ENCODE assay signal across 8 mouse cellular contexts in genomic region chr11:68485206-68485942, GRCm38 (mm10). TPM values are rescaled to one million over a fixed set of nuclear protein-coding genes. Genes with fewer than 3 reads are reported as not detected.
DNase-seq lines count a peak whose midpoint lies in the region; ATAC-seq and TF ChIP-seq lines count a peak whose summit lies in the region.

No protein-coding gene starts in this region.

- no peaks in the 10 kb centered on the region for H3K9me3 ChIP-seq in G1E (replicated peaks)
- H3K9me3 ChIP-seq in neural tube, embryonic 13.5 days: no peaks in the 10 kb centered on the region

- WGBS in neural tube, embryonic 13.5 days: 35% methylated on average over 8 of the region's 8 CpGs

- DNase-seq in left cerebral cortex, adult 11 months (ENCODE audit: low spot score): peak; percentile 42
- no peak for DNase-seq in left cerebral cortex, adult 8-10 months (ENCODE audit: low spot score in 2 of 2)
- DNase-seq in G1E (ENCODE audit: low spot score): peak; percentile 46
- peak; percentile 65 for DNase-seq in c-Kit-positive CD71-positive TER-119-negative erythroid progenitor cells, embryonic 14.5 days (ENCODE audit: low read depth)
- peak; percentile 65 to 74 for DNase-seq in heart, postnatal 10 days
- peak; percentile 59 to 66 for DNase-seq in left cerebral cortex, postnatal 14 days (ENCODE audit: low spot score in 2 of 2)
- no peak for DNase-seq in adrenal gland, postnatal 25 days

- H3K4me2 ChIP-seq in neural tube, embryonic 13.5 days: no peak overlapping the region

- no peaks in the 10 kb centered on the region for H3K4me1 ChIP-seq in G1E (ENCODE audit: insufficient read depth, low read depth, low read length)
- peaks cover 14% of the 10 kb centered on the region; the same call in 1 of the 2 replicates for H3K4me1 ChIP-seq in neural tube, embryonic 13.5 days (replicated peaks)

- peak; percentile 51 for TF ChIP-seq CTCF in G1E (IDR thresholded peaks at IDR 0.05; ENCODE audit: low read depth, low read length)

- no peak overlapping the region for H3K9ac ChIP-seq in neural tube, embryonic 13.5 days

- no peak overlapping the region for H3K27ac ChIP-seq in neural tube, embryonic 13.5 days (replicated peaks)

- intact Hi-C loops in heart, postnatal 10 days (cut with DNase I): loop anchor here (2.0 to 5.0 kb wide), 4 partner anchors 37 to 387 kb away; partner anchors contain the start of gene Ndel1
- intact Hi-C loops in left cerebral cortex, postnatal 14 days (cut with DNase I): loop anchor here (5.0 to 10.0 kb wide), 2 partner anchors 62 to 319 kb away; no protein-coding TSS in a partner anchor

- peaks cover 7% of the 10 kb centered on the region; the same call in 1 of the 2 replicates for H3K27me3 ChIP-seq in G1E (ENCODE audit: insufficient read depth, low read length)
- H3K27me3 ChIP-seq in neural tube, embryonic 13.5 days: no peaks in the 10 kb centered on the region

- ATAC-seq in G1E (ENCODE audit: extremely low read depth, insufficient number of reproducible peaks, low FRiP score, poor library complexity, severe bottlenecking): no peak
- ATAC-seq in neural tube, embryonic 13.5 days (ENCODE audit: low read depth): 0 out of 2 replicates have a peak, but pooled peaks have one; percentile 56

- no peaks in the 10 kb centered on the region for H3K36me3 ChIP-seq in G1E (replicated peaks)
- H3K36me3 ChIP-seq in neural tube, embryonic 13.5 days: no peaks in the 10 kb centered on the region

- no peak overlapping the region for H3K4me3 ChIP-seq in G1E (ENCODE audit: low read depth, low read length)
- no peak overlapping the region for H3K4me3 ChIP-seq in neural tube, embryonic 13.5 days

RNA-seq across cellular contexts. Expression of gene Pik3r6, which starts 17.4 kb away (rescaled TPM):
- total RNA-seq in left cerebral cortex, adult 8-10 months (2022): 1 to 10 TPM; 3.1 to 4.8 (median 3.6) TPM
- not detected in 2 replicates for total RNA-seq in G1E (2014; fragmentation: Nextera tagmentation)
- total RNA-seq in G1E (2017): 4.7 and 5.3 TPM in 2 replicates
- polyA plus RNA-seq in G1E (2012): 0.04 TPM in 1 of 2 replicates, not detected in the other
- total RNA-seq in heart, postnatal 10 days (2021): 1 to 10 TPM; 7.4 to 9.6 TPM
- 1 to 10 TPM; 3.8 to 4.1 TPM for total RNA-seq in left cerebral cortex, postnatal 14 days (2021)
- polyA plus RNA-seq in neural tube, embryonic 13.5 days (2015; fragmentation: Nextera tagmentation; extraction: Ambion mirVana): 2.3 and 2.4 TPM in 2 replicates
- total RNA-seq in adrenal gland, postnatal 25 days (2021): 2.2 and 2.6 TPM in 2 replicates

RNA-seq across cellular contexts. Expression of gene Pik3r5, which starts 53.5 kb away (rescaled TPM):
- 1 to 10 TPM; 3.2 to 4.4 (median 3.7) TPM for total RNA-seq in left cerebral cortex, adult 8-10 months (2022)
- total RNA-seq in G1E (2014; fragmentation: Nextera tagmentation) (not detected in 2 replicates), G1E (2017) (0.49 TPM in 1 of 2 replicates, not detected in the other)
- polyA plus RNA-seq in G1E (2012): 0.02 TPM in 1 of 2 replicates, not detected in the other
- total RNA-seq in heart, postnatal 10 days (2021): 1 to 10 TPM in 1 of 2 experiments, under 1 TPM in 1; 0.72 to 1.3 TPM
- total RNA-seq in left cerebral cortex, postnatal 14 days (2021): 1 to 10 TPM; 4.0 to 4.1 TPM
- 1.3 and 1.6 TPM in 2 replicates for polyA plus RNA-seq in neural tube, embryonic 13.5 days (2015; fragmentation: Nextera tagmentation; extraction: Ambion mirVana)
- total RNA-seq in adrenal gland, postnatal 25 days (2021): 0.94 and 1.3 TPM in 2 replicates

Comparison
In these comparisons a context has a peak if more than half of its experiments do, and no peak if none do; other contexts are left out.
1. DNase-seq: peak in left cerebral cortex, adult 11 months (single experiment), G1E (single experiment), c-Kit-positive CD71-positive TER-119-negative erythroid progenitor cells, embryonic 14.5 days (single experiment), heart, postnatal 10 days (2 of 2) and left cerebral cortex, postnatal 14 days (2 of 2); none in left cerebral cortex, adult 8-10 months (0 of 2) and adrenal gland, postnatal 25 days (single experiment).